Mouse (Mus musculus) heart, postnatal 25 days (tissue): Measurements from ENCODE around the gene Cxcr4. TPM values are rescaled to one million over a fixed set of nuclear protein-coding genes. Genes with fewer than 3 reads are reported as not detected.
"Not testable (repeated sequence)": the region's sequence is repeated elsewhere in the genome, so short reads cannot be mapped to it uniquely, and the experiment has no call there.

Experiments used
- DNase-seq: peaks from one replicate; pipeline ENCODE4 v3.0.0; 2022; ENCODE audit warnings: low spot score
- intact Hi-C: fragments of 180-260 bp; cut with DNase I; formaldehyde crosslinking; loops from one replicate; pipeline ENCODE4 v1.15.1; 2025
- total RNA-seq, 2 experiments: library from RNA; stranded (reverse); gene quantifications; 2 replicates each; pipeline ENCODE4 v1.2.3; 2021

Gene Cxcr4
- total RNA-seq, 2 experiments from 2014 or later: 10.0 to 11.2 TPM

GRCm38 (mm10) chr1:128602018-128602687, 10.1 kb upstream of the Cxcr4 start:
- DNase-seq: no peak
- intact Hi-C loops: no loop called here

- DNase-seq: no peak
- intact Hi-C loops: no loop called here
Observed at GRCm38 (mm10) chr1:128601307-128601706, 9.2 kb upstream of the Cxcr4 start.

GRCm38 (mm10) chr1:128600549-128600948, 8.5 kb upstream of the Cxcr4 start:
- no peak for DNase-seq
- intact Hi-C loops: no loop called here

- intact Hi-C loops: no loop called here
Observed at GRCm38 (mm10) chr1:128597209-128597782, 5.2 kb upstream of the Cxcr4 start.

GRCm38 (mm10) chr1:128595528-128595927, 3.4 kb upstream of the Cxcr4 start:
- DNase-seq: no peak
- intact Hi-C loops: no loop called here

More at GRCm38 (mm10) chr1:128597209-128597782, 5.2 kb upstream of the Cxcr4 start:
- no peak for DNase-seq

- intact Hi-C loops: no loop called here
- no peak for DNase-seq
Observed at GRCm38 (mm10) chr1:128595105-128595420, 3.0 kb upstream of the Cxcr4 start.

GRCm38 (mm10) chr1:128594353-128595104, 2.4 kb upstream of the Cxcr4 start:
- DNase-seq: no peak
- intact Hi-C loops: loop anchor here (5.0 kb wide), 3 partner anchors 108 to 222 kb away; no protein-coding TSS in a partner anchor

GRCm38 (mm10) chr1:128592961-128593501, 938 bp upstream of the Cxcr4 start:
- DNase-seq: peak; percentile 40
- intact Hi-C loops: loop anchor here (2.0 to 5.0 kb wide), 4 partner anchors 109 to 232 kb away; no protein-coding TSS in a partner anchor

GRCm38 (mm10) chr1:128591721-128592210, 327 bp downstream of the Cxcr4 start:
- intact Hi-C loops: loop anchor here (2.0 to 5.0 kb wide), 4 partner anchors 111 to 233 kb away; no protein-coding TSS in a partner anchor
- DNase-seq: no peak

GRCm38 (mm10) chr1:128590816-128591720, 1.0 kb downstream of the Cxcr4 start:
- peak; percentile 29 for DNase-seq
- intact Hi-C loops: loop anchor here (5.0 kb wide), 3 partner anchors 111 to 219 kb away; no protein-coding TSS in a partner anchor

- DNase-seq: no peak
Observed at GRCm38 (mm10) chr1:128590011-128590410, 2.1 kb downstream of the Cxcr4 start.

GRCm38 (mm10) chr1:128589488-128589887, 2.6 kb downstream of the Cxcr4 start:
- intact Hi-C loops: no loop called here
- DNase-seq: no peak

More at GRCm38 (mm10) chr1:128590011-128590410, 2.1 kb downstream of the Cxcr4 start:
- intact Hi-C loops: loop anchor here (5.0 kb wide), 3 partner anchors 112 to 218 kb away; no protein-coding TSS in a partner anchor

GRCm38 (mm10) chr1:128588337-128588736, 3.8 kb downstream of the Cxcr4 start:
- intact Hi-C loops: no loop called here
- DNase-seq: no peak

- DNase-seq: no peak
- intact Hi-C loops: no loop called here
Observed at GRCm38 (mm10) chr1:128586928-128587780, 4.9 kb downstream of the Cxcr4 start.

GRCm38 (mm10) chr1:128586162-128586927, 5.7 kb downstream of the Cxcr4 start:
- intact Hi-C loops: no loop called here
- DNase-seq: no peak

GRCm38 (mm10) chr1:128585396-128586161, 6.5 kb downstream of the Cxcr4 start:
- intact Hi-C loops: no loop called here
- no peak for DNase-seq

- intact Hi-C loops, DNase-seq: not testable (repeated sequence)
Observed at GRCm38 (mm10) chr1:128584716-128585115, 7.4 kb downstream of the Cxcr4 start.
